Mouse (Mus musculus): ENCODE results near the gene Naaladl2. TPM values are rescaled to one million over a fixed set of nuclear protein-coding genes. Genes with fewer than 3 reads are reported as not detected.

The Naaladl2 gene
- total and polyA plus RNA-seq, 3 experiments, result 0.05 TPM; not detected in 2

GRCm38 (mm10) chr3:24079761-24080160 lies 1064.3 kb downstream of the Naaladl2 start:
- ATAC-seq (ENCODE audit: extremely low read depth, insufficient number of reproducible peaks, low FRiP score, poor library complexity, severe bottlenecking), result no peak
- no peak for DNase-seq (ENCODE audit: low spot score)
- no peaks in the 10 kb centered on the region; the same call in 1 of the 2 replicates for H3K4me1 ChIP-seq (ENCODE audit: insufficient read depth, low read depth, low read length)
- H3K36me3 ChIP-seq (replicated peaks), result no peaks in the 10 kb centered on the region
- no peak overlapping the region for H3K4me3 ChIP-seq (ENCODE audit: low read depth, low read length)
- no peaks in the 10 kb centered on the region for H3K9me3 ChIP-seq (replicated peaks)
- TF ChIP-seq GATA1 (IDR thresholded peaks at IDR 0.05; ENCODE audit: borderline replicate concordance, low read length), result no peak
- no peak for TF ChIP-seq CTCF (IDR thresholded peaks at IDR 0.05; ENCODE audit: low read depth, low read length)
- TF ChIP-seq GATA2 (IDR thresholded peaks at IDR 0.05; ENCODE audit: borderline replicate concordance, low read depth, low read length), result no peak
- TF ChIP-seq TAL1 (conservative IDR thresholded peaks at IDR 0.05; ENCODE audit: low read depth, low read length), result no peak
- TF ChIP-seq POLR2AphosphoS5 (IDR thresholded peaks at IDR 0.05; ENCODE audit: insufficient replicate concordance, low read depth, low read length), result no peak
- H3K27me3 ChIP-seq (ENCODE audit: insufficient read depth, low read length), result no peaks in the 10 kb centered on the region

GRCm38 (mm10) chr3:24071169-24071797 lies 1072.8 kb downstream of the Naaladl2 start:
- no peaks in the 10 kb centered on the region for H3K9me3 ChIP-seq (replicated peaks)
- no peak overlapping the region for H3K4me3 ChIP-seq (ENCODE audit: low read depth, low read length)
- ATAC-seq (ENCODE audit: extremely low read depth, insufficient number of reproducible peaks, low FRiP score, poor library complexity, severe bottlenecking) (peak; percentile 83), DNase-seq (ENCODE audit: low spot score) (peak; percentile 1)
- H3K36me3 ChIP-seq (replicated peaks), result no peaks in the 10 kb centered on the region
- H3K27me3 ChIP-seq (ENCODE audit: insufficient read depth, low read length), result no peaks in the 10 kb centered on the region
- peaks cover 8% of the 10 kb centered on the region for H3K4me1 ChIP-seq (ENCODE audit: insufficient read depth, low read depth, low read length)
- TF ChIP-seq GATA1 (IDR thresholded peaks at IDR 0.05; ENCODE audit: borderline replicate concordance, low read length) (no peak), GATA2 (IDR thresholded peaks at IDR 0.05; ENCODE audit: borderline replicate concordance, low read depth, low read length) (no peak), TAL1 (conservative IDR thresholded peaks at IDR 0.05; ENCODE audit: low read depth, low read length) (no peak), POLR2AphosphoS5 (IDR thresholded peaks at IDR 0.05; ENCODE audit: insufficient replicate concordance, low read depth, low read length) (no peak), CTCF (IDR thresholded peaks at IDR 0.05; ENCODE audit: low read depth, low read length) (no peak)

GRCm38 (mm10) chr3:24070424-24071168 lies 1073.5 kb downstream of the Naaladl2 start:
- H3K4me1 ChIP-seq (ENCODE audit: insufficient read depth, low read depth, low read length), result peaks cover 8% of the 10 kb centered on the region
- ATAC-seq (ENCODE audit: extremely low read depth, insufficient number of reproducible peaks, low FRiP score, poor library complexity, severe bottlenecking) (no peak), DNase-seq (ENCODE audit: low spot score) (no peak)
- no peaks in the 10 kb centered on the region for H3K9me3 ChIP-seq (replicated peaks)
- H3K27me3 ChIP-seq (ENCODE audit: insufficient read depth, low read length), result no peaks in the 10 kb centered on the region
- TF ChIP-seq POLR2AphosphoS5 (IDR thresholded peaks at IDR 0.05; ENCODE audit: insufficient replicate concordance, low read depth, low read length), result no peak
- TF ChIP-seq GATA2 (IDR thresholded peaks at IDR 0.05; ENCODE audit: borderline replicate concordance, low read depth, low read length), result no peak
- no peak for TF ChIP-seq GATA1 (IDR thresholded peaks at IDR 0.05; ENCODE audit: borderline replicate concordance, low read length)
- TF ChIP-seq TAL1 (conservative IDR thresholded peaks at IDR 0.05; ENCODE audit: low read depth, low read length), result no peak
- no peak for TF ChIP-seq CTCF (IDR thresholded peaks at IDR 0.05; ENCODE audit: low read depth, low read length)
- H3K36me3 ChIP-seq (replicated peaks), result no peaks in the 10 kb centered on the region
- no peak overlapping the region for H3K4me3 ChIP-seq (ENCODE audit: low read depth, low read length)

- H3K36me3 ChIP-seq (replicated peaks), result no peaks in the 10 kb centered on the region
- ATAC-seq (ENCODE audit: extremely low read depth, insufficient number of reproducible peaks, low FRiP score, poor library complexity, severe bottlenecking) (peak; percentile 94), DNase-seq (ENCODE audit: low spot score) (peak; percentile 2)
- no peak overlapping the region for H3K4me3 ChIP-seq (ENCODE audit: low read depth, low read length)
- TF ChIP-seq TAL1 (conservative IDR thresholded peaks at IDR 0.05; ENCODE audit: low read depth, low read length), result peak; percentile 79
- no peak for TF ChIP-seq GATA1 (IDR thresholded peaks at IDR 0.05; ENCODE audit: borderline replicate concordance, low read length)
- H3K9me3 ChIP-seq (replicated peaks), result no peaks in the 10 kb centered on the region
- peaks cover 11% of the 10 kb centered on the region for H3K4me1 ChIP-seq (ENCODE audit: insufficient read depth, low read depth, low read length)
- H3K27me3 ChIP-seq (ENCODE audit: insufficient read depth, low read length), result no peaks in the 10 kb centered on the region
These were observed 1095.8 kb downstream of the Naaladl2 start for GRCm38 (mm10) chr3:24048217-24048616.

- TF ChIP-seq POLR2AphosphoS5 (IDR thresholded peaks at IDR 0.05; ENCODE audit: insufficient replicate concordance, low read depth, low read length), result no peak
- no peak for TF ChIP-seq CTCF (IDR thresholded peaks at IDR 0.05; ENCODE audit: low read depth, low read length)
- no peak for TF ChIP-seq GATA1 (IDR thresholded peaks at IDR 0.05; ENCODE audit: borderline replicate concordance, low read length)
- no peak for TF ChIP-seq TAL1 (conservative IDR thresholded peaks at IDR 0.05; ENCODE audit: low read depth, low read length)
- no peak for TF ChIP-seq GATA2 (IDR thresholded peaks at IDR 0.05; ENCODE audit: borderline replicate concordance, low read depth, low read length)
- H3K4me3 ChIP-seq (ENCODE audit: low read depth, low read length), result no peak overlapping the region
- peak; percentile 3 for DNase-seq (ENCODE audit: low spot score)
- H3K4me1 ChIP-seq (ENCODE audit: insufficient read depth, low read depth, low read length), result peaks cover 6% of the 10 kb centered on the region; the same call in 1 of the 2 replicates
- peak; percentile 49; the same call in 1 of the 2 replicates for ATAC-seq (ENCODE audit: extremely low read depth, insufficient number of reproducible peaks, low FRiP score, poor library complexity, severe bottlenecking)
- no peaks in the 10 kb centered on the region for H3K36me3 ChIP-seq (replicated peaks)
- H3K27me3 ChIP-seq (ENCODE audit: insufficient read depth, low read length), result no peaks in the 10 kb centered on the region
- peaks cover 5% of the 10 kb centered on the region; the same call in 1 of the 2 replicates for H3K9me3 ChIP-seq (replicated peaks)
These were observed 1142.3 kb downstream of the Naaladl2 start for GRCm38 (mm10) chr3:24001741-24002140.

GRCm38 (mm10) chr3:23973727-23974126 lies 1170.3 kb downstream of the Naaladl2 start:
- DNase-seq (ENCODE audit: low spot score) (no peak), ATAC-seq (ENCODE audit: extremely low read depth, insufficient number of reproducible peaks, low FRiP score, poor library complexity, severe bottlenecking) (no peak)
- Histone ChIP-seq H3K36me3 (replicated peaks) (no peaks in the 10 kb centered on the region), H3K4me1 (ENCODE audit: insufficient read depth, low read depth, low read length) (peaks cover 6% of the 10 kb centered on the region; the same call in 1 of the 2 replicates), H3K4me3 (ENCODE audit: low read depth, low read length) (no peak overlapping the region), H3K9me3 (replicated peaks) (no peaks in the 10 kb centered on the region), H3K27me3 (ENCODE audit: insufficient read depth, low read length) (no peaks in the 10 kb centered on the region)
- TF ChIP-seq CTCF (IDR thresholded peaks at IDR 0.05; ENCODE audit: low read depth, low read length), result no peak
- TF ChIP-seq POLR2AphosphoS5 (IDR thresholded peaks at IDR 0.05; ENCODE audit: insufficient replicate concordance, low read depth, low read length), result no peak
- TF ChIP-seq GATA1 (IDR thresholded peaks at IDR 0.05; ENCODE audit: borderline replicate concordance, low read length), result no peak
- no peak for TF ChIP-seq GATA2 (IDR thresholded peaks at IDR 0.05; ENCODE audit: borderline replicate concordance, low read depth, low read length)
- no peak for TF ChIP-seq TAL1 (conservative IDR thresholded peaks at IDR 0.05; ENCODE audit: low read depth, low read length)

All from G1E (cell line).